Mouse (Mus musculus) brown adipose tissue, adult 24 weeks (tissue): Measurements from ENCODE around the gene Nrn1l. TPM values are rescaled to one million over a fixed set of nuclear protein-coding genes. Genes with fewer than 3 reads are reported as not detected.

ENCODE experiments used
- H3K27ac ChIP-seq: fragments of 200-500 bp; replicated peaks from 2 replicates; pipeline ENCODE4 v1.5.1; 2012; ENCODE audit warnings: low read depth, mild to moderate bottlenecking, low read length
- H3K4me1 ChIP-seq: fragments of 200-500 bp; 2 replicates; pipeline ENCODE4 v1.6.1; 2012; ENCODE audit warnings: low read length, mixed read lengths; ENCODE audit not compliant: control insufficient read depth, insufficient read depth, insufficient read length
- H3K4me3 ChIP-seq: fragments of 200-500 bp; 2 replicates; pipeline ENCODE4 v1.5.1; 2012; ENCODE audit warnings: low read depth, mild to moderate bottlenecking, low read length, moderate library complexity; ENCODE audit not compliant: insufficient read depth
- polyA plus RNA-seq: library from polyadenylated mRNA; stranded (reverse); fragments of >200 nt; gene quantifications from 2 replicates; pipeline ENCODE4 v1.2.4, GENCODE M21; 2012; ENCODE audit not compliant: missing spikeins, insufficient read depth, insufficient read length

The Nrn1l gene
- polyA plus RNA-seq: not detected in 2 replicates

DNA sequence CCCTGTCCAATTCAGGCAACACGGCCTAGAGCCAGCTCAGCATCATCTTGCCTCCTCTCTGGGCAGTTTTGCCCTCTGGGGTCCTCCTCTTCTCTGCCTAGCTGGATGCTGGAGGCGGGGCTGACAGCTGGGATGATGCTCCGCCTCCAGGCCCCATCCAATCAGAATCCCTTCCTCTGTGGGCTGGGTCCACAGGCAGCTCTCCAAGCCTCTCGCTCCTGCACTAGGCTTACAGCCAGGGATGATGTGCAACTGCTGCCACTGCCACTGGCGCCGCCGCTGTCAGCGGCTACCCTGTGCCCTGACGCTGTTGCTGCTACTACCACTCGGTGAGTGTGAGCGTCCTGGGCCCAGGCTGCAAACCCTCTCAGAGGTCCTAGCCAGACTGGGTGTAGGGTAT, at the start of gene Nrn1l:
Nrn1l (plus strand) TSS at position 229 of the 400 bp plus-strand sequence.
- Histone ChIP-seq H3K4me3 (no peak within 1 kb of the TSS), H3K27ac (no peak within 1 kb of the TSS), H3K4me1 (no peaks in the 10 kb centered on the region)

- Histone ChIP-seq H3K4me1 (no peaks in the 10 kb centered on the region), H3K27ac (no peak overlapping the region), H3K4me3 (no peak overlapping the region)
Measured at GRCm38 (mm10) chr8:105846678-105847077, 46.7 kb upstream of the Nrn1l start.

DNA sequence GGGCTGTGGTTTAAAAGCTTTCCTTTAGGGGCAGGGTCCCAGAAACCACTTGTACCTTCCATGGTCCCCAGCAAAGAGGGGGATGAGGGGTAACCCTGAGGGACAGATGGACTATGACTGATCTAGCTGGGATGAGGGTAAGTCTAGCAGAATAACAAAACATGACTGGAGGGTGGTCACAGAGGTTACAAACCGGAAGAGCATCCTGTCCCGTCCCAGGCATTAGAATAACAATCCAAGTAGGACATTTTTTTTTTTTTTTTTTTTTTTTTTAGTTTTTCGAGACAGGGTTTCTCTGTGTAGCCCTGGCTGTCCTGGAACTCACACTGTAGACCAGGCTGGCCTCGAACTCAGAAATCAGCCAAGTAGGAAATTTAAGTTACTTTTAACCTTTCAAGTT, 43.4 kb upstream of the Nrn1l start:
- Histone ChIP-seq H3K4me3 (no peak overlapping the region), H3K27ac (no peak overlapping the region)

GRCm38 (mm10) chr8:105850611-105851010, 42.8 kb upstream of the Nrn1l start:
- H3K4me3 ChIP-seq: no peak overlapping the region
- H3K4me1 ChIP-seq: no peaks in the 10 kb centered on the region; the same call in 1 of the 2 replicates
- no peak overlapping the region for H3K27ac ChIP-seq

More for the DNA sequence above, 43.4 kb upstream of the Nrn1l start:
- no peaks in the 10 kb centered on the region for H3K4me1 ChIP-seq

DNA sequence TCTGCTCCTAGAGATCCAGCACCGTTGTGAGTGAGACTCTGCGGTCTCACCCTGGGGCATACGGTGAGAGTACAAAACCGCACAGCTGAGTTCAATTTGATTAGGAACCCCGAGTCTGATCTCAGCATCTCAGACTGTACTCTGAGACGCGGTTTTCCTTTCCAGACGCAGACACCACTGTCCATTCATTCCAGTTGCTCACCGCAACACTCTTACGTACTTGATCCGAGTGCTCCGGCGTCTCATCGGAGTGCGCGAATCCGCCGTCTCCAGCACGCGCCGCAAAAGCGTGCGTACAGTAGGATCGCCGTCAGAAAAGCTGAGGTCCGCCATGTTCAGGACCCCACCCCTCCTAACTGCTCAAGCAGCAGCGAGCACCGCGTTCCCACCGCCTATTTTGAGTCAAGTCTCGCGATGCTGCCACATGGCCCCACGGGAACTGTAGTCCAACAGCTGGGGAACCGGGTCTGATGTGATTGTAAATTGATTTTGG, 41.7 kb upstream of the Nrn1l start:
- no peak overlapping the region for H3K27ac ChIP-seq
- H3K4me3 ChIP-seq: peak overlapping the region; percentile 93
- peaks cover 5% of the 10 kb centered on the region for H3K4me1 ChIP-seq

DNA sequence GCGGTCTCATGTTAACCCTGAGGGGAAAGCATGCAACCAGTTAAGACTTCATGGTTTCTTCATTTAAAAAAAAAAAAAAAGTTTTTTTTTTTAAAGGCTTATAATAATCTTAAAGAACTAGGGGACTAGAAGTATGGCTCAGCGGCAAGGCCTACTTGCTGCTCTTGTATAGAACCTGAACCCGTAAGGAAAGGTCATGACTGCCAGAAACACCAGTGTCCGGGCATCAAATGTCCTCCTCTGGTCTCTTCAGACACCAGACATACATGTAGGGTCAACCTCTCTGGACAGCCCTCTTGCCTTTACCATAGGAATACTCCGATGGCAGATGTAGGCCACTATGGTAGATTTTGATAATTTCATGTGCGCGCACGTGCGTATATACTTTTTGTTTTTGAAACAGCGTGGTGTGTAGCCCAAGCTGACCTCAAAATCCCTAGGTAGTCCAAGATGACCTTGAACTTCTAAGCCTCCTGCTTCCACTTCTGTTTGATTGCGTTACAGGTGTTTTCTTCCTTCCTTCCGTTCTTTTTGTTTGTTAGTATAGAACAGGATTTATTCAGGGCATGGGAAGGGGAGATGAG, 41.1 kb upstream of the Nrn1l start:
- Histone ChIP-seq H3K27ac (no peak overlapping the region), H3K4me3 (no peak overlapping the region), H3K4me1 (peaks cover 5% of the 10 kb centered on the region)

DNA sequence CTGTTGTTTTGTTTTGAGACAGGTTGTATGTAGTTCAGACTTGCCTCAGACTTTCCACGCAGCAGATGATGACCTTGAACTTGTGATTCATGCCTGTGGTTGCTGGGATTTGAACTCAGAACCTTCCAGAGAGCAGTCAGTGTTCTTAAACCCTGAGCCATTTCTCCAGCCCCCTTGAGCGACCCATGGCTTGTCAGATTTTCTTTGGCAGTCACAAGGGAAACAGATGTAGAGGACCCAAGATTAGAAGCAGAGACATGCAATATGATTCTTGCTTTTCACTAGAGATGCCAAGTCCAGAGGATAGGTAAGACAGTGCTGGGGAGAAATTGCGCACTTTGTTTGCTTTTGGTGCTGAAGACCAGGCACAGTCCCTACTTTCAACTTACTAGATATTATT, 40.2 kb upstream of the Nrn1l start, which contains the start of gene Cenpt:
Cenpt (minus strand) TSS at position 101 of the 400 bp plus-strand sequence.
- H3K4me3 ChIP-seq: no peak within 1 kb of the TSS
- no peak within 1 kb of the TSS for H3K27ac ChIP-seq
- peaks cover 8% of the 10 kb centered on the region for H3K4me1 ChIP-seq

GRCm38 (mm10) chr8:105854303-105854702, 39.1 kb upstream of the Nrn1l start:
- Histone ChIP-seq H3K4me1 (peaks cover 8% of the 10 kb centered on the region), H3K4me3 (no peak overlapping the region), H3K27ac (no peak overlapping the region)

GRCm38 (mm10) chr8:105854715-105855216, 38.6 kb upstream of the Nrn1l start, which contains the start of gene Thap11:
Gene Thap11 (plus strand): TSS chr8:105855132.
- H3K4me3 ChIP-seq: peak within 1 kb of the TSS; percentile 86
- peak within 1 kb of the TSS; percentile 99 for H3K27ac ChIP-seq
- peaks cover 8% of the 10 kb centered on the region for H3K4me1 ChIP-seq

GRCm38 (mm10) chr8:105855248-105856167, 37.9 kb upstream of the Nrn1l start:
- Histone ChIP-seq H3K4me3 (peak overlapping the region; percentile 86), H3K4me1 (peaks cover 8% of the 10 kb centered on the region), H3K27ac (peak overlapping the region; percentile 53)

DNA sequence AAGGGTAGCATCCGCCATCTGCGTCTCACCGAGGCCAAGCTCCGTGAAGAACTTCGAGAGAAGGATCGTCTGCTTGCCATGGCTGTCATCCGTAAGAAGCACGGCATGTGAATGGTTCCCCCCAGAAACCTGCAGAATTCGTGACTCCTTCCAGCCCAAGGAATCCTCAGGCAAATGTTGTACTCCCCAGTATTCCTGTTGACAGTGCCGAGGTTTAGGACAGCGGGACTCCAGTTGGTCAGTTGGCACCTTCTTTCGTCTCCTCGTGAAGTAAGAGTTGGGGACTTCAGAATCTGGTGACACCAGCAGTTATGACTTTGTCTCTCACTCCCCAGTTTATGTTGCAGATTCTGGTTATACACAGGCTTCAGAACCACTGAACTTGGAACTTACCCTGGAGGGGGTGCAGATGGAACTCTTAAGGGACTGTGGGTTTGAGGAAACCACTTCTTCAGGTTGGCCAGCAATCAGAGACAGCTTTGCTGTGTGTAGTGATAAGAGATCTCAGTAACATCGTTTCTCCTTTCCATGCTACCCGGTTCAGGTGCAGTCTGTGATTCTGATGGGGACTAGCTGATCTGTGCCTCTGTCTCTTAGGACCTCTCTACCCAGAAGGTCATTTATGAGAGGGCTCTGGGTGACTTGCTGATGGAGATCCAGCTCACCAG, 37.1 kb upstream of the Nrn1l start:
- Histone ChIP-seq H3K4me1 (peaks cover 8% of the 10 kb centered on the region), H3K27ac (no peak overlapping the region), H3K4me3 (peak overlapping the region; percentile 86)

DNA sequence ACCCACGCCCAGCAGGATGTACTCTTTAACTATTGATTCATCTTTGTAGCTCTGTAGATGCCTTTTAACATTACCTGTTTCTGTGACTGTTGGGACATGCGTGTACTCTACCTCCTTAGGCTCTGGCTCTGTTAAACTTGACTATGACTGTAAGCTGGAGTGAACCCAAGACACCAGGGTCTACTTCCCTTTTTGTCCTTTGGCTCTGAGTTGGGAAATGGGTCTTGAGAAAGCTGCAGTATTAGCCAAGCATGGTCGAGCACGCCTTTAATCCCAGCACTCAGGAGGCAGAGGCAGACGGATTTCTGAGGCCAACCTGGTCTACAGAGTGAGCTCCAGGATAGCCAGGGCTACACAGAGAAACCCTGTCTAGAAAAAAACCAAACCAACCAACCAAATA, 34.9 kb upstream of the Nrn1l start:
- Histone ChIP-seq H3K4me3 (no peak overlapping the region), H3K4me1 (peaks cover 8% of the 10 kb centered on the region), H3K27ac (no peak overlapping the region)

- H3K4me3 ChIP-seq: no peak overlapping the region
- no peak overlapping the region for H3K27ac ChIP-seq
- H3K4me1 ChIP-seq: peaks cover 8% of the 10 kb centered on the region
Measured at GRCm38 (mm10) chr8:105859314-105859713, 34.1 kb upstream of the Nrn1l start.

- H3K4me1 ChIP-seq: peaks cover 8% of the 10 kb centered on the region
- H3K4me3 ChIP-seq: peak within 1 kb of the TSS; percentile 69
- peak within 1 kb of the TSS; percentile 86 for H3K27ac ChIP-seq
Measured at GRCm38 (mm10) chr8:105860143-105860981, 33.0 kb upstream of the Nrn1l start, which contains the start of gene Nutf2. Gene Nutf2 (plus strand): TSS chr8:105860580.
